Mouse (Mus musculus) embryonic stem cell, embryonic (primary cell): ENCODE results near the gene Hes3.

ENCODE experiments used
- CTCF ChIA-PET, 4 experiments: fragments of 300-600 bp in 2 of 4; fragments of 350-600 bp in 2 of 4; sonication (Branson Sonifier 250); formaldehyde crosslinking; loops; one replicate each; lab custom pipeline; 2022; ENCODE audit warnings: inconsistent platforms in 2 of 4; lab: Charles Lee
- POLR2A ChIA-PET, 4 experiments: fragments of 300-600 bp in 2 of 4; fragments of 350-600 bp in 2 of 4; sonication (Branson Sonifier 250); formaldehyde crosslinking; loops; one replicate each; lab custom pipeline; 2022; ENCODE audit warnings: antibody characterized with exemption in 4 of 4, inconsistent platforms in 1 of 4; lab: Charles Lee

Gene Hes3

GRCm38 (mm10) chr4:152318517-152319234 is 27.2 kb upstream of the Hes3 start, which contains the start of gene Rnf207:
TSS of gene Rnf207 (minus strand) at chr4:152318993.
- POLR2A ChIA-PET: interaction anchor here in 3 of 4 experiments (0.6 to 9.3 kb wide), 21 partner anchors 9 to 291 kb away, joined by 3 to 79 read pairs (median 4); partner anchors contain the start of genes Acot7 (in 1 of the 3), Icmt (in 1 of the 3) and Zbtb48 (in 1 of the 3)
- CTCF ChIA-PET: interaction anchor here (0.5 to 2.7 kb wide), 91 partner anchors 9 to 718 kb away, joined by 3 to 30 read pairs (median 4); partner anchors contain the start of genes Acot7 (in 1 of the 4), Chd5 (in 1 of the 4), Hes2 (in 1 of the 4) and Icmt (in 1 of the 4)

- ChIA-PET CTCF (interaction anchor here (0.5 to 2.7 kb wide), 14 partner anchors 8 to 181 kb away, joined by 3 to 26 read pairs (median 4); partner anchors contain the start of gene Rpl22 (in 1 of the 4)), POLR2A (interaction anchor here in 3 of 4 experiments (0.6 to 9.3 kb wide), 5 partner anchors 13 to 339 kb away, joined by 3 to 79 read pairs (median 3); no protein-coding TSS in a partner anchor)
Measured at GRCm38 (mm10) chr4:152317631-152318033, 26.2 kb upstream of the Hes3 start.

- ChIA-PET POLR2A (interaction anchor here (0.5 to 9.3 kb wide), 21 partner anchors 9 to 1394 kb away, joined by 3 to 79 read pairs (median 4); partner anchors contain the start of gene Rpl22 (in 3 of the 4)), CTCF (interaction anchor here (0.7 to 2.6 kb wide), 16 partner anchors 10 to 181 kb away, joined by 3 to 8 read pairs (median 4); partner anchors contain the start of genes Icmt (in 2 of the 4) and Rpl22 (in 2 of the 4))
Measured at GRCm38 (mm10) chr4:152315498-152316213, 24.2 kb upstream of the Hes3 start.

- CTCF ChIA-PET: interaction anchor here (0.6 to 2.6 kb wide), 19 partner anchors 8 to 1757 kb away, joined by 3 to 7 read pairs (median 4); partner anchors contain the start of gene Rpl22 (in 1 of the 4)
- POLR2A ChIA-PET: interaction anchor here in 3 of 4 experiments (0.6 to 9.3 kb wide), 11 partner anchors 11 to 271 kb away, joined by 3 to 79 read pairs (median 5); partner anchors contain the start of genes Rpl22 (in 2 of the 3) and Icmt (in 1 of the 3)
Measured at GRCm38 (mm10) chr4:152313934-152314333, 22.5 kb upstream of the Hes3 start.

- CTCF ChIA-PET: interaction anchor here (0.6 to 1.4 kb wide), 17 partner anchors 10 to 1758 kb away, joined by 3 to 5 read pairs (median 4); partner anchors contain the start of gene Rpl22 (in 1 of the 4)
- POLR2A ChIA-PET: interaction anchor here in 3 of 4 experiments (0.6 to 9.3 kb wide), 12 partner anchors 8 to 270 kb away, joined by 3 to 79 read pairs (median 5); partner anchors contain the start of genes Rpl22 (in 2 of the 3) and Icmt (in 1 of the 3)
Measured at GRCm38 (mm10) chr4:152313211-152313632, 21.8 kb upstream of the Hes3 start.

- ChIA-PET POLR2A (interaction anchor here in 2 of 4 experiments (1.0 to 9.3 kb wide), 7 partner anchors 9 to 18 kb away, joined by 3 to 79 read pairs (median 6); partner anchors contain the start of genes Rpl22 (in 2 of the 2) and Icmt (in 1 of the 2)), CTCF (interaction anchor here in 3 of 4 experiments (0.6 to 1.2 kb wide), 4 partner anchors 13 to 1029 kb away, joined by 3 to 4 read pairs (median 3); partner anchors contain the start of gene Rpl22 (in 1 of the 3))
Measured at GRCm38 (mm10) chr4:152312186-152312585, 20.7 kb upstream of the Hes3 start.

- ChIA-PET CTCF (interaction anchor here (0.6 to 3.9 kb wide), 8 partner anchors 10 to 154 kb away, joined by 3 to 15 read pairs (median 4); partner anchors contain the start of genes Rnf207 (in 3 of the 4) and Icmt (in 1 of the 4)), POLR2A (interaction anchor here in 3 of 4 experiments (0.5 to 5.0 kb wide), 14 partner anchors 8 to 103 kb away, joined by 3 to 23 read pairs (median 3); partner anchors contain the start of genes Rnf207 (in 2 of the 3), Hes3 (in 1 of the 3), Icmt (in 1 of the 3) and Rpl22 (in 1 of the 3))
Measured at GRCm38 (mm10) chr4:152307542-152307941, 16.1 kb upstream of the Hes3 start.

GRCm38 (mm10) chr4:152305991-152306390 is 14.5 kb upstream of the Hes3 start:
- ChIA-PET POLR2A (interaction anchor here in 2 of 4 experiments (1.1 to 2.0 kb wide), 6 partner anchors 9 to 16 kb away, joined by 3 to 8 read pairs (median 5); partner anchors contain the start of gene Icmt (in 2 of the 2)), CTCF (interaction anchor here in 2 of 4 experiments (0.6 to 3.9 kb wide), 2 partner anchors 8 to 13 kb away, joined by 6 to 15 read pairs; partner anchors contain the start of gene Rnf207 (in 1 of the 2))

GRCm38 (mm10) chr4:152304685-152305084 is 13.2 kb upstream of the Hes3 start:
- POLR2A ChIA-PET: interaction anchor here in 2 of 4 experiments (0.6 to 1.9 kb wide), 8 partner anchors 8 to 45 kb away, joined by 3 to 10 read pairs (median 4); partner anchors contain the start of genes Icmt (in 1 of the 2) and Rpl22 (in 1 of the 2)
- CTCF ChIA-PET: interaction anchor here (0.6 to 3.9 kb wide), 9 partner anchors 14 to 1022 kb away, joined by 3 to 15 read pairs (median 4); partner anchors contain the start of gene Rnf207 (in 2 of the 4)

GRCm38 (mm10) chr4:152303172-152303571 is 11.7 kb upstream of the Hes3 start:
- ChIA-PET CTCF (interaction anchor here in 3 of 4 experiments (0.5 to 1.6 kb wide), 6 partner anchors 9 to 149 kb away, joined by 3 to 6 read pairs (median 4); partner anchors contain the start of gene Rnf207 (in 1 of the 3)), POLR2A (interaction anchor here in 2 of 4 experiments (1.2 to 1.7 kb wide), 3 partner anchors 12 to 30 kb away, joined by 3 to 5 read pairs (median 3); no protein-coding TSS in a partner anchor)

- ChIA-PET CTCF (interaction anchor here in 1 of 4 experiments (1.5 kb wide), 2 partner anchors 17 to 30 kb away, joined by 3 to 4 read pairs; partner anchors contain the start of gene Rnf207), POLR2A (interaction anchor here in 2 of 4 experiments (1.2 to 1.6 kb wide), 3 partner anchors 10 to 14 kb away, joined by 3 read pairs; no protein-coding TSS in a partner anchor)
Measured at GRCm38 (mm10) chr4:152302012-152302411, 10.6 kb upstream of the Hes3 start.

- ChIA-PET POLR2A (interaction anchor here in 1 of 4 experiments (0.8 to 1.3 kb wide), 4 partner anchors 9 to 37 kb away, joined by 3 to 4 read pairs (median 3); no protein-coding TSS in a partner anchor), CTCF (interaction anchor here in 1 of 4 experiments (0.6 to 1.5 kb wide), 2 partner anchors 18 to 126 kb away, joined by 3 read pairs; partner anchors contain the start of gene Rnf207)
Measured at GRCm38 (mm10) chr4:152300375-152300774, 8.9 kb upstream of the Hes3 start.

GRCm38 (mm10) chr4:152298836-152299235 is 7.4 kb upstream of the Hes3 start:
- CTCF ChIA-PET: interaction anchor here in 2 of 4 experiments (0.7 to 2.6 kb wide), 2 partner anchors 20 kb away, joined by 3 to 13 read pairs; partner anchors contain the start of gene Rnf207 (in 2 of the 2)
- POLR2A ChIA-PET: interaction anchor here in 1 of 4 experiments (1.0 to 1.8 kb wide), 4 partner anchors 11 to 39 kb away, joined by 3 to 5 read pairs (median 4); partner anchors contain the start of gene Chd5

GRCm38 (mm10) chr4:152296874-152297861 is 5.7 kb upstream of the Hes3 start, which contains the start of gene Icmt:
TSS of gene Icmt (plus strand) at chr4:152297227.
- POLR2A ChIA-PET: interaction anchor here (0.6 to 2.1 kb wide), 31 partner anchors 8 to 323 kb away, joined by 3 to 21 read pairs (median 4); partner anchors contain the start of genes Rpl22 (in 3 of the 4), Espn (in 1 of the 4), Rnf207 (in 1 of the 4) and Zbtb48 (in 1 of the 4)
- CTCF ChIA-PET: interaction anchor here in 3 of 4 experiments (0.6 to 2.6 kb wide), 23 partner anchors 11 to 1902 kb away, joined by 3 to 13 read pairs (median 4); partner anchors contain the start of genes Dnajc11 (in 1 of the 3) and Rnf207 (in 1 of the 3)
